Mouse (Mus musculus) myocyte (in vitro differentiated cells): ENCODE data around the gene Adgrg1. TPM values are rescaled to one million over a fixed set of nuclear protein-coding genes. Genes with fewer than 3 reads are reported as not detected.

Experiments
- H3K27me3 ChIP-seq: one replicate; pipeline ENCODE4 v1.6.1; 2011; ENCODE audit not compliant: control insufficient read depth, insufficient read depth, insufficient read length
- H3K36me3 ChIP-seq: one replicate; pipeline ENCODE4 v1.6.1; 2011; ENCODE audit not compliant: control insufficient read depth, insufficient read depth
- H3K4me2 ChIP-seq: one replicate; pipeline ENCODE4 v1.6.1; 2011; ENCODE audit warnings: low read depth, control low read depth
- H3K4me3 ChIP-seq: one replicate; pipeline ENCODE4 v1.5.1; 2011; ENCODE audit warnings: mild to moderate bottlenecking, control low read depth, moderate library complexity
- H3K79me2 ChIP-seq: one replicate; pipeline ENCODE4 v1.6.1; 2011; ENCODE audit not compliant: control insufficient read depth, insufficient read depth
- H3ac ChIP-seq: one replicate; pipeline ENCODE4 v1.6.1; 2011; ENCODE audit not compliant: control insufficient read depth, insufficient read length
- CEBPB ChIP-seq: IDR thresholded peaks from 2 replicates; pipeline ENCODE4 v1.6.1; 2011; ENCODE audit warnings: mild to moderate bottlenecking, moderate library complexity; ENCODE audit not compliant: poor library complexity, insufficient read depth, severe bottlenecking
- E2F4 ChIP-seq: IDR thresholded peaks from one replicate; pipeline ENCODE4 v1.6.1; 2011; ENCODE audit warnings: mild to moderate bottlenecking, control low read depth, moderate library complexity; ENCODE audit not compliant: insufficient read depth
- MAX ChIP-seq: IDR thresholded peaks from one replicate; pipeline ENCODE4 v1.6.1; 2011; ENCODE audit warnings: low read depth, mild to moderate bottlenecking, control low read depth
- MYOD1 ChIP-seq, 3 experiments: IDR thresholded peaks; one replicate each; pipeline ENCODE4 v1.6.1; 2011; ENCODE audit warnings: control low read depth in 2 of 3, low read depth in 2 of 3, mild to moderate bottlenecking in 2 of 3, moderate library complexity in 1 of 3; ENCODE audit not compliant: insufficient read length in 2 of 3, control insufficient read depth in 1 of 3
- MYOG ChIP-seq, 3 experiments: IDR thresholded peaks; one replicate each; pipeline ENCODE4 v1.6.1; 2011; ENCODE audit warnings: control low read depth in 2 of 3, low read depth in 2 of 3, mild to moderate bottlenecking in 2 of 3; ENCODE audit not compliant: insufficient read length in 2 of 3, control insufficient read depth in 1 of 3, insufficient read depth in 1 of 3
- POLR2A ChIP-seq: IDR thresholded peaks from one replicate; pipeline ENCODE4 v1.6.1; 2011; ENCODE audit warnings: low read depth, mild to moderate bottlenecking, control low read depth, moderate library complexity; ENCODE audit not compliant: insufficient read length
- POLR2AphosphoS2 ChIP-seq: IDR thresholded peaks from one replicate; pipeline ENCODE4 v1.6.1; 2011; ENCODE audit warnings: low read depth, control low read depth; ENCODE audit not compliant: insufficient read length
- REST ChIP-seq: IDR thresholded peaks from one replicate; pipeline ENCODE4 v1.6.1; 2011; ENCODE audit warnings: mild to moderate bottlenecking, control low read depth, moderate library complexity; ENCODE audit not compliant: insufficient read depth, insufficient read length
- SRF ChIP-seq: IDR thresholded peaks from one replicate; pipeline ENCODE4 v1.6.1; 2011; ENCODE audit warnings: low read depth; ENCODE audit not compliant: control insufficient read depth, insufficient read length
- TCF12 ChIP-seq: IDR thresholded peaks from one replicate; pipeline ENCODE4 v1.6.1; 2011; ENCODE audit warnings: mild to moderate bottlenecking, control low read depth; ENCODE audit not compliant: poor library complexity, insufficient read depth, severe bottlenecking
- TCF3 ChIP-seq: IDR thresholded peaks from one replicate; pipeline ENCODE4 v1.6.1; 2011; ENCODE audit warnings: low read depth, control low read depth; ENCODE audit not compliant: insufficient read length
- USF1 ChIP-seq: IDR thresholded peaks from one replicate; pipeline ENCODE4 v1.6.1; 2011; ENCODE audit warnings: low read depth, mild to moderate bottlenecking, control low read depth, moderate library complexity
- polyA plus RNA-seq: library from polyadenylated mRNA; unstranded; fragments of >200 nt; fragmentation: generic; extraction: Trizol; gene quantifications from one replicate; pipeline ENCODE4 v1.2.1, GENCODE M21; 2012; ENCODE audit warnings: missing spikeins

The Adgrg1 gene
- polyA plus RNA-seq, 1 experiment: 12.4 TPM

DNA sequence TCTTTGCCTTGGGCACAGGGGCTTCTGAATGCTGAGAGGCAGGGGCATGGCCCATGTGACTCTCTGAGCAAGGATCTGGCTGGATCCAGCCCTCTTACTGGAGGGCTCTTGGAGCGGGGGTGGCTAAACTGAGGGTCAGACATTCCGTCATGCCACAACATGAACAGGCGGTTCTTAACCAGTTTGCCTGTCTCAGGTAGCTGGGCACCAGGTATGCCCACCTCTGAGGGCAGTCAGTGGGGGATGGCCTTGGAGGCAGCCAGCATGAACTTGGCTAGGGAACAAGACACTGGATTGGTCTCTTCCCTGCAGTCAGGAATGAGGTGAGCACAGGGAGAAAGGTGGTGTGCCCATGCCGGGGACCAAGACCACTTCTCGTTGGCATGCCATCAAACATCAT, 5.6 kb downstream of the Adgrg1 start:
- H3K4me3 ChIP-seq: no peak overlapping the region
- H3K36me3 ChIP-seq: no peaks in the 10 kb centered on the region
- H3ac ChIP-seq: no peak overlapping the region
- H3K4me2 ChIP-seq: no peak overlapping the region
- no peaks in the 10 kb centered on the region for H3K79me2 ChIP-seq
- no peaks in the 10 kb centered on the region for H3K27me3 ChIP-seq
- TF ChIP-seq REST (no peak), POLR2AphosphoS2 (no peak), MYOG (IDR thresholded peaks at IDR 0.05; ENCODE audit: control insufficient read depth in 1 of 3, insufficient read depth in 1 of 3, insufficient read length in 2 of 3, low read depth in 2 of 3) (no peak), TCF3 (no peak), E2F4 (no peak), CEBPB (no peak), MAX (no peak), USF1 (no peak), POLR2A (no peak), TCF12 (no peak), SRF (no peak), MYOD1 (IDR thresholded peaks at IDR 0.05; ENCODE audit: control insufficient read depth in 1 of 3, insufficient read length in 2 of 3, low read depth in 2 of 3) (no peak)

DNA sequence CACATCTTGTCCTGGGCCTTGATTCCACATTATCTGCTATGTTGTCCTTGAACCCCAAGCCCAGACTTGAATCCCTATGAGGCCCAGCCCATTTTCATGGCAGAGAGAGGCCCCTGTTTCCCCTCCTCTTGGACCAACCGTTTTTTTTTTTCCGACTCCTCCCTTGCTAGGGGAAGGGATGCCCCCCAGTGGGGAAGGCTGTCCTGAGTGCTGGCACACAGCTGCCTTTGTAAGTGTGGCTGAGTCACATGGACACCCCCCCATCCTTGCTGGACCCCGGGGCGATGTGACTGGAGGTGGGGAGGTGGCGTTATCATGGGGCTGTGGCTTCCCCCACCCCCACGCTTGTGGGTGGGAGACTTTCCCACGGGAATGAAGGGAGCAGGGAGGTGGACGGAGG, 6.4 kb downstream of the Adgrg1 start:
- H3K27me3 ChIP-seq: no peaks in the 10 kb centered on the region
- no peak for TF ChIP-seq TCF3
- TF ChIP-seq POLR2A: no peak
- no peak for TF ChIP-seq CEBPB
- TF ChIP-seq TCF12: no peak
- no peak for TF ChIP-seq MYOG (IDR thresholded peaks at IDR 0.05; ENCODE audit: control insufficient read depth in 1 of 3, insufficient read depth in 1 of 3, insufficient read length in 2 of 3, low read depth in 2 of 3)
- no peak for TF ChIP-seq REST
- no peak for TF ChIP-seq MAX
- TF ChIP-seq USF1: no peak
- no peak for TF ChIP-seq E2F4
- no peak for TF ChIP-seq MYOD1 (IDR thresholded peaks at IDR 0.05; ENCODE audit: control insufficient read depth in 1 of 3, insufficient read length in 2 of 3, low read depth in 2 of 3)
- TF ChIP-seq SRF: no peak
- no peak for TF ChIP-seq POLR2AphosphoS2

GRCm38 (mm10) chr8:94981848-94982247, 7.3 kb downstream of the Adgrg1 start:
- TF ChIP-seq REST: no peak
- TF ChIP-seq MYOG (IDR thresholded peaks at IDR 0.05; ENCODE audit: control insufficient read depth in 1 of 3, insufficient read depth in 1 of 3, insufficient read length in 2 of 3, low read depth in 2 of 3): no peak
- TF ChIP-seq TCF3: no peak
- TF ChIP-seq POLR2AphosphoS2: no peak
- TF ChIP-seq MYOD1 (IDR thresholded peaks at IDR 0.05; ENCODE audit: control insufficient read depth in 1 of 3, insufficient read length in 2 of 3, low read depth in 2 of 3): no peak
- TF ChIP-seq POLR2A: no peak
- no peak for TF ChIP-seq E2F4
- no peak for TF ChIP-seq SRF
- no peak for TF ChIP-seq CEBPB
- no peak for TF ChIP-seq MAX
- Histone ChIP-seq H3K4me2 (no peak overlapping the region), H3K27me3 (no peaks in the 10 kb centered on the region), H3K4me3 (no peak overlapping the region), H3K79me2 (no peaks in the 10 kb centered on the region), H3K36me3 (no peaks in the 10 kb centered on the region), H3ac (no peak overlapping the region)

More for the DNA sequence above, 6.4 kb downstream of the Adgrg1 start:
- Histone ChIP-seq H3K36me3 (no peaks in the 10 kb centered on the region), H3K4me2 (no peak overlapping the region), H3K79me2 (no peaks in the 10 kb centered on the region), H3K4me3 (no peak overlapping the region), H3ac (no peak overlapping the region)

DNA sequence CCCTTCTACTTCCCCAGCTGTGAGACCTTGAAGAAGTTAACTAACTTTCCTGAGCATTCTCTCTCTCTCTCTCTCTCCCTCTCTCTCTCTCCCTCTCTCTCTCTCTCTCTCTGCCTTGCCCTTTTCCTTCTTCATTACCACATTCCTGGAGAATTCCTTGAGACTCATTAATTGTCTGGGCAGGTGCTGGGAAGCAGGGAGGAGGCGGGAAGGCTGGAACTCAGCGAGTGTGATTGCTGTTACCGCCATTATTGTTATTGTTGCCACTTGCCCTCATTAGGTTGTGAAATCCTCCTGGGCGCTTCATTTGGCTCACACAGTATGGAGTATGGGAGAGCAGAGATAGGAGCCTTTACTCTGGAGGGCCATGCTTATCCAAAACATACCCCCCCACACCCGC, 8.6 kb downstream of the Adgrg1 start:
- Histone ChIP-seq H3K36me3 (no peaks in the 10 kb centered on the region), H3K4me3 (no peak overlapping the region), H3K27me3 (no peaks in the 10 kb centered on the region), H3K79me2 (no peaks in the 10 kb centered on the region), H3ac (no peak overlapping the region), H3K4me2 (no peak overlapping the region)
- TF ChIP-seq USF1: no peak
- TF ChIP-seq TCF12: no peak
- TF ChIP-seq POLR2A: no peak
- no peak for TF ChIP-seq REST
- TF ChIP-seq TCF3: no peak
- TF ChIP-seq MAX: no peak
- TF ChIP-seq MYOG (IDR thresholded peaks at IDR 0.05; ENCODE audit: control insufficient read depth in 1 of 3, insufficient read depth in 1 of 3, insufficient read length in 2 of 3, low read depth in 2 of 3): no peak
- no peak for TF ChIP-seq E2F4
- no peak for TF ChIP-seq CEBPB
- TF ChIP-seq SRF: no peak
- TF ChIP-seq POLR2AphosphoS2: no peak
- TF ChIP-seq MYOD1 (IDR thresholded peaks at IDR 0.05; ENCODE audit: control insufficient read depth in 1 of 3, insufficient read length in 2 of 3, low read depth in 2 of 3): no peak
